Mouse (Mus musculus) megakaryocyte progenitor cell, adult 5-6 weeks (primary cell): ENCODE results near the gene Notch3. TPM values are rescaled to one million over a fixed set of nuclear protein-coding genes. Genes with fewer than 3 reads are reported as not detected.
"Not testable (repeated sequence)": the region's sequence is repeated elsewhere in the genome, so short reads cannot be mapped to it uniquely, and the experiment has no call there.

Source experiments
- ATAC-seq: replicated peaks from 2 replicates; pipeline ENCODE4 v1.8.0; 2016; ENCODE audit warnings: mild to moderate bottlenecking, moderate TSS enrichment, inconsistent platforms; ENCODE audit not compliant: poor library complexity
- total RNA-seq, 2 experiments: library from RNA; stranded (forward) in 1 of 2; stranded (reverse) in 1 of 2; fragments of 157-497, 149-512 nt in 1 of 2; fragments of 200-1000 nt in 1 of 2; gene quantifications; 2 replicates each; pipeline versions ENCODE4 v1.2.3 to v1.2.4; 2015 to 2017

Gene Notch3
- total RNA-seq, 2 experiments from 2014 or later = 0.02 TPM; not detected in 1

DNA sequence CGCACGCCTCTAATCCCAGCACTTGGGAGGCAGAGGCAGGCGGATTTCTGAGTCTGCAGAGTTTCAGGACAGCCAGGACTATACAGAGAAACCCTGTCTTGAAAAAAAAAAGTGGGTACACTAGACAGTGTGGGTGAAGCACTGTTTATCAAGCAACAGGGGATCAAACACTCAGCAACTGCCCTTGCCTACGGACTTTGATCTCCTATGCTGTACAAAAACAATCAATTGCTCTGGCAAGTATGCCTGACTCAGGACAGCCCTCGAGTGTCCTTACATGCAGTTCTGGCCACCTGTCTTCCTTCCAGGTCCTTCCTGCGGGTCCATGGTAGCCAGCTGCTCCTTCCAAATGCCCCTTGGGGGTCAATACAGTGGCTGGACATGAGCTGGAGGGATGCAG, 67.7 kb downstream of the Notch3 start:
- ATAC-seq = not testable (repeated sequence)

- no peak for ATAC-seq
Observed at GRCm38 (mm10) chr17:32097676-32098075, 69.0 kb downstream of the Notch3 start.

- ATAC-seq = no peak
Observed at GRCm38 (mm10) chr17:32092895-32093294, 73.8 kb downstream of the Notch3 start.

DNA sequence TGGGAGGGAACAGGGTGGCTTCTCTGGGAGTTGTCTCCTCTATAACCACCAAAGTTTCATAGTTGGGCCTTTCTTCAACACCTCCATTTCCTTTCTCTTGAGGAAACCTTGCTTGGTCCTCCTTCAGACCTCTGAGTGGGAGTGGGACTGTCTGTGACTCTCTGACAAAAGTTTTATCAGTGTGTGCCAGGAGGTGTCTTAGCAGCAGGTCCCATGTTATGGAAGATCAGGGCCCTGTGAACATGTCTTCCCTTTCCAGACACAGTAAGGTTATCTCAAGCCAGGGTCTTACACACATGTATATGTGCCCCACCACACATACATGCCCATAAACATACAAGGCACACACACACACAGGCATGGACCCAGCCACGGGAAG, 74.4 kb downstream of the Notch3 start:
- no peak for ATAC-seq

DNA sequence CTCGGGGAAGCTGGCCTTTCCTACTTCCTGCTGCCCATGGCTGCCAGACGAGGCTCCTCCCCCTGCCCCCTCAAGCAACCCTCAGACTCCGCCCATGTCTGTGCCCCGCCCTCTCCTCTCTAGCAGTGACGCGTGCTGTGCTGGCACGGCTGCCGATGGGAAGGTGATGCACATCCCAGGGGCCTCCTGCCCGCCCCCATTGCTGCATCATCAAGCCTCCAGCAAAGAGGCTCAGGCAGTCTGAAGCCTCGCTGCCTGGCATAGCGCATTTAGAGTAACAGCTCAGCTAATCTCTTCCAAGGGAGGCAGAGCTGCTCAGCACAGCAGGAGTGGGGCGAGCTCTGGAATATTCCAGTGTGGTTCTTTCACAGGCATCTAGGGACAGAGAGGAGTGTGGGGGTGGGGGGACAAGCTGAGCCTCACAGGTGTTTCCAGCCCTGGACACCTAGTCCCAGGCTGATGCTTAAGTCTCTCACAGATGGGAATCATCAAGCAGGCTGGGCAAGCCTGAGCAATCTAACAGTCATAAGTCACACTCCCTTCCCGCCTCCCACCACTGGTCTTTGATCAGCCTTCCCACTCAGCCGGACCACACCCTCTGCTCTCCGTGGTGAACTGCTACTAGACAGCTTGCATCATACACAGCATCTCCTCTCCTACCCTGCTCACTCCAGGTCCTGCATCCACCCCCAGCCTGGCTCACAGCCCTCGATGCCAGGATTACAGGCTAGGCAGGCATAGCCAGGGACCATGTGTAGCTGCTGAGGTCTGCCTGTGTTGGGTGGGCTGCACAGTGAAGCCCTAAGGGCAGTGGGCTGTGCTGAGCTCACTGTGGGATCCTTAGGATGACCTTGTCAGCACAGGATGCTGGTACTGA, 75.0 kb downstream of the Notch3 start:
- peak; percentile 97 for ATAC-seq

GRCm38 (mm10) chr17:32091032-32091363, 75.7 kb downstream of the Notch3 start:
- no peak for ATAC-seq

DNA sequence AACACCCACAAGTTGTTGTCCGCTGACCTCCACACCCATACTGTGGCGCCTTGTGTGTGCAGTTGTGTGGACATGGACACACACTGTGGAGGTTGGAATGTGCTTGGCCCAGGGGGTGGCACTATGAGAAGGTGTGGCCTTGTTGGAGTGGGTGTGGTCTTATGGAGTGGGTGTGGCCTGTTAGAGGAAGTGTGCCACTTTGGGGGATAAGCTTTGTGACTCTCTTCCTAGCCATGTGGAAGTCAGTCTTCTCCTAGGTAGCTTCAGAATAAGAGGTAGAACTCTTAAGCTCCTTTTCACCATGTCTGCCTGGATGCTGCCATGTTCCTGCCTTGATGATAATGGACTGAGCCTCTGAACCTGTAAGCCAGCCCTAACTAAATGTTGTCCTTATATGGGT, 79.6 kb downstream of the Notch3 start:
- no peak for ATAC-seq

DNA sequence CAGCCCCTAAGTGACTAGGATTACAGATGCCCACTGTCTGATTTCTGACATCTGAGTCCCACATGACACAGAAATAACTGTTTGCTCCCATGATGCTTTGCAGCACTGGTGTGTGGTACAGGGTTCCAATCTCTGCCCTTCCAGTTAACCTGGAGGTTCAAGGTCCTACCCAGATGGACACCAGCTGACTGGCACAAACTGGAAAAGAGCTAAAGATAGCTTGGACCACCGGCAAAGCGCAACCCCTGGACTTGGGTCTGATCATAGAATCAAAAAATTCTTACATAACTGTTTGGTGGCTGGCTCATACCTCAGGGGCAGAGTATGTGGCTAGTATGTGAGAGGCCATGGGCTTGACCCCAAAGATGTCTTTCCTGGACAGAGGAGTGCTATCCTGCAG, 83.3 kb downstream of the Notch3 start:
- no peak for ATAC-seq

DNA sequence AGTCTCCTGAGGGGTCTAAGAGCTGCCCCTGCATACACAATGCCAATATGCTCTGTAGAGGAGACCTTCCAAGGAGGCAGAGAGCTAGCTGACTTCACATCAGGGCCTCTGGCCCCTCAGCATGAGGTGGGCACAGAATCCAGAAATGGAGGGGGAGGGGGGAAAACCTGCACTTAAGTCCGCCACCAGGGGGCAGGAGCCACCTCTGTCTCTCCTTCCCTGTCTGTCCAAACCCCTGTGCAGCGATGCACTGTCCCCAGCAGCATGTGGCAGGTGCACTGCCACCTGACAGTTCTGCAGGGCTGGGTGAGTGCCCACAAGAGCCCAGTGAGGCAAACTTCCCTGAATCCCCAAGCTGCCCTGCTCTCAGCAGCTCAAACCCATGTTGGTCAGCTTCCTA, 91.5 kb downstream of the Notch3 start:
- peak; percentile 75 for ATAC-seq

DNA sequence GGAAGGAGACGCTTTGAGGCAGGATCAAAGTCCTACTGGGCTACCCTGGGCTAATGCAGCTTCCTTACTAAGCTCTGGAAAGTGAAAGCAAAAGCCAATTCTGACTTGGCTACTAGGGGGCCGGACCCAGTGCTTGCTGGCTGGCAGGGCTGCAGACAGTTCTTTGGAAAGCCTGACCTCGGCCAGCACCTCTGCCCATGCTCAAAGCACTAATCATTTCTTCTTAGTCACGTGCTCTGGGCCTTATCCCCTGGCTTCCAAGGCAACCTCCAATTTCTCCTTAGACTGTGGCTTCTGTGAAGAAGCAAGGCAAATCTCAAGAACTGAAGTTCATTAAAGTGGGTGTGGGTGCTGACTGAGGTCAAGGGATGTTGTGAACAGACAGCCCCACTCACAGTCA, 92.0 kb downstream of the Notch3 start:
- no peak for ATAC-seq

DNA sequence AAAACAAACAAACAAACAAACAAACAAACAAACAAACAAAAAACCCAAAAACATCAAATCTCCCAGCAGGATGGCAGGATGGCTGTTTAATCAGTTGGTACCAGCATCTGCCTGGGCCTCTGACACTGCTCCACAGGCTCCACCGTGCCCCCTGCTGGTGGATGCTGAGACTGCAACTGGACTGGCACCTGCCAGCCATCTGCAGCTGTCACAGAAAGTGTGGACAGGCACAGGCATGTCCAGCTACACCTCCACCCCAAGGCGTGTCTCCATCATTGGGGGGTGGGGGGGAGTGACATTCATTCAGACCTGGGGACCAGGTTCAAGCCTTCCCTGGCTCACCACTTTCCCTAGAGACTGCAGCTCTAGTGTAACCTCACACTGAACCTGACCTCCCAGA, 93.3 kb downstream of the Notch3 start:
- peak; percentile 89 for ATAC-seq

Other genes starting within 250 kb of the Notch3 start
- 41.9 and 48.6 TPM in 2 replicates for gene Rrp1b, start 130.8 kb downstream of the Notch3 start, total RNA-seq (2015)
- gene Rrp1b, start 130.8 kb downstream of the Notch3 start, total RNA-seq (2017) = 57.7 and 61.9 TPM in 2 replicates
- gene Hsf2bp, start 130.5 kb downstream of the Notch3 start, total RNA-seq (2015) = 0.05 TPM in 1 of 2 replicates, not detected in the other
- gene Hsf2bp, start 130.5 kb downstream of the Notch3 start, total RNA-seq (2017) = not detected in 2 replicates
- 0.20 TPM in 1 of 2 replicates, not detected in the other for gene Ephx3, start 22.7 kb upstream of the Notch3 start, total RNA-seq (2015)
- not detected in 2 replicates for gene Ephx3, start 22.7 kb upstream of the Notch3 start, total RNA-seq (2017)
- gene Brd4, start 117.9 kb upstream of the Notch3 start, total RNA-seq (2015) = 99.3 and 115 TPM in 2 replicates
- 10.5 and 16.2 TPM in 2 replicates for gene Brd4, start 117.9 kb upstream of the Notch3 start, total RNA-seq (2017)
- gene Akap8, start 154.4 kb upstream of the Notch3 start, total RNA-seq (2015) = 64.1 and 76.7 TPM in 2 replicates
- gene Akap8, start 154.4 kb upstream of the Notch3 start, total RNA-seq (2017) = 116 and 161 TPM in 2 replicates
- gene Akap8l, start 183.8 kb upstream of the Notch3 start, total RNA-seq (2015) = 50.1 and 53.2 TPM in 2 replicates
- gene Akap8l, start 183.8 kb upstream of the Notch3 start, total RNA-seq (2017) = 55.8 and 59.4 TPM in 2 replicates
- gene Wiz, start 222.6 kb upstream of the Notch3 start, total RNA-seq (2015) = 31.1 and 35.7 TPM in 2 replicates
- 4.0 and 5.1 TPM in 2 replicates for gene Wiz, start 222.6 kb upstream of the Notch3 start, total RNA-seq (2017)
- 48.0 and 53.2 TPM in 2 replicates for gene Rasal3, start 236.7 kb upstream of the Notch3 start, total RNA-seq (2015)
- gene Rasal3, start 236.7 kb upstream of the Notch3 start, total RNA-seq (2017) = 21.5 and 26.3 TPM in 2 replicates